Mouse (Mus musculus) layer of hippocampus, adult 8-10 months (tissue): ENCODE measurements at regions not wholly inside any gene's neighbourhood (a gene's known extent, or its start where the extent isn't known, plus 50 kb on each side); places are given as distances from the start of the nearest gene placed in this dataset.

Experiments
- DNase-seq, 2 experiments: peaks; one replicate each; pipeline ENCODE4 v3.0.0; 2022; ENCODE audit warnings: low spot score in 2 of 2

- no peak for DNase-seq
Observed at GRCm38 (mm10) chr5:120251697-120252401, 135.6 kb downstream of the Rbm19 start.

- DNase-seq = no peak
Observed at GRCm38 (mm10) chr5:120252551-120252950, 136.3 kb downstream of the Rbm19 start.

- no peak for DNase-seq
Observed at GRCm38 (mm10) chr5:120262715-120263273, 146.5 kb downstream of the Rbm19 start.

- DNase-seq = no peak
Observed at GRCm38 (mm10) chr5:120269416-120269860, 153.2 kb downstream of the Rbm19 start.

- DNase-seq = no peak
Observed at GRCm38 (mm10) chr5:120270887-120271616, 154.8 kb downstream of the Rbm19 start.

- DNase-seq = no peak
Observed at GRCm38 (mm10) chr5:120276229-120276628, 155.3 kb upstream of the Lhx5 start.

- DNase-seq = no peak
Observed at GRCm38 (mm10) chr5:120280321-120280720, 151.2 kb upstream of the Lhx5 start.

GRCm38 (mm10) chr5:120280991-120281602 lies 150.4 kb upstream of the Lhx5 start:
- DNase-seq = no peak

- DNase-seq = no peak
Observed at GRCm38 (mm10) chr5:120281840-120282565, 149.5 kb upstream of the Lhx5 start.

GRCm38 (mm10) chr5:120284625-120285024 lies 146.9 kb upstream of the Lhx5 start:
- DNase-seq = no peak

- DNase-seq = no peak
Observed at GRCm38 (mm10) chr5:120285036-120285435, 146.5 kb upstream of the Lhx5 start.

GRCm38 (mm10) chr5:120286787-120287186 lies 144.7 kb upstream of the Lhx5 start:
- DNase-seq = no peak

- DNase-seq = no peak
Observed at GRCm38 (mm10) chr5:120288036-120288684, 143.3 kb upstream of the Lhx5 start.

GRCm38 (mm10) chr5:120294526-120295078 lies 136.9 kb upstream of the Lhx5 start:
- no peak for DNase-seq

GRCm38 (mm10) chr5:120297190-120297589 lies 134.3 kb upstream of the Lhx5 start:
- DNase-seq = no peak

- no peak for DNase-seq
Observed at GRCm38 (mm10) chr5:120297665-120298282, 133.7 kb upstream of the Lhx5 start.

- DNase-seq = no peak
Observed at GRCm38 (mm10) chr5:120301672-120302071, 129.8 kb upstream of the Lhx5 start.

GRCm38 (mm10) chr5:120302307-120302706 lies 129.2 kb upstream of the Lhx5 start:
- no peak for DNase-seq

GRCm38 (mm10) chr5:120304295-120304701 lies 127.2 kb upstream of the Lhx5 start:
- DNase-seq = no peak

GRCm38 (mm10) chr5:120312299-120312698 lies 119.2 kb upstream of the Lhx5 start:
- DNase-seq = no peak
